Mouse (Mus musculus) liver, postnatal 0 days (tissue): ENCODE data around the gene Mmaa. TPM values are rescaled to one million over a fixed set of nuclear protein-coding genes. Genes with fewer than 3 reads are reported as not detected.

Source experiments
- ATAC-seq: fragments of 200-750 bp; cut with Nextera tagmentation; 2 replicates; pipeline ENCODE4 v1.8.0; 2017; ENCODE audit warnings: mild to moderate bottlenecking, moderate library complexity
- DNase-seq: peaks from one replicate; pipeline ENCODE4 v3.0.0-alpha.2; 2016
- H3K27ac ChIP-seq: fragments of 300-500 bp; sonication (generic); 2 replicates; pipeline ENCODE4 v1.5.1; 2014; ENCODE audit warnings: antibody characterized with exemption, moderate library complexity, mild to moderate bottlenecking, low read depth
- H3K27me3 ChIP-seq: fragments of 300-500 bp; sonication (generic); 2 replicates; pipeline ENCODE4 v1.6.1; 2014; ENCODE audit warnings: low read length, control low read depth, mixed read lengths; ENCODE audit not compliant: insufficient read depth
- H3K36me3 ChIP-seq: fragments of 300-500 bp; sonication (generic); replicated peaks from 2 replicates; pipeline ENCODE4 v1.6.1; 2014; ENCODE audit warnings: mild to moderate bottlenecking, control low read depth, low read length, moderate library complexity, mixed read lengths; ENCODE audit not compliant: insufficient read depth
- H3K4me1 ChIP-seq: fragments of 300-500 bp; sonication (generic); 2 replicates; pipeline ENCODE4 v1.6.1; 2014; ENCODE audit warnings: antibody characterized with exemption, mild to moderate bottlenecking, control low read depth; ENCODE audit not compliant: insufficient read depth
- H3K4me2 ChIP-seq: fragments of 300-500 bp; sonication (generic); 2 replicates; pipeline ENCODE4 v1.6.1; 2014; ENCODE audit warnings: low read depth, mild to moderate bottlenecking, low read length, moderate library complexity, mixed read lengths
- H3K4me3 ChIP-seq: fragments of 300-500 bp; sonication (generic); 2 replicates; pipeline ENCODE4 v1.5.1; 2014; ENCODE audit warnings: low read depth, low read length
- H3K9ac ChIP-seq: fragments of 300-500 bp; sonication (generic); replicated peaks from 2 replicates; pipeline ENCODE4 v1.6.1; 2014; ENCODE audit warnings: mild to moderate bottlenecking, moderate library complexity
- H3K9me3 ChIP-seq: fragments of 300-500 bp; sonication (generic); 2 replicates; pipeline ENCODE4 v1.6.1; 2016; ENCODE audit warnings: mild to moderate bottlenecking, control low read depth, low read length, mixed read lengths
- CTCF ChIP-seq: sonication (generic); IDR thresholded peaks from 2 replicates; pipeline ENCODE4 v1.5.1; 2016; ENCODE audit warnings: antibody characterized with exemption, low read depth
- EP300 ChIP-seq: IDR thresholded peaks from 2 replicates; pipeline ENCODE4 v1.6.1; 2016; ENCODE audit warnings: antibody characterized with exemption, low read depth, mild to moderate bottlenecking
- WGBS: fragments of 180-500 bp; shearing (Covaris S2); extraction: QIAGEN DNeasy Blood & Tissue Kit; methylation state at CpG from one replicate; pipeline ENCODE4 v1.1.7; 2014; ENCODE audit not compliant: insufficient replicate concordance; 5-methylcytosine and 5-hydroxymethylcytosine counted together
- polyA plus RNA-seq: library from polyadenylated mRNA; unstranded; fragments of >200 nt; fragmentation: Nextera tagmentation; extraction: Ambion mirVana; gene quantifications from 2 replicates; pipeline ENCODE4 v1.2.1, GENCODE M21; 2015

Gene Mmaa
- polyA plus RNA-seq, 1 experiment from 2014 or later: 6.3 TPM

DNA sequence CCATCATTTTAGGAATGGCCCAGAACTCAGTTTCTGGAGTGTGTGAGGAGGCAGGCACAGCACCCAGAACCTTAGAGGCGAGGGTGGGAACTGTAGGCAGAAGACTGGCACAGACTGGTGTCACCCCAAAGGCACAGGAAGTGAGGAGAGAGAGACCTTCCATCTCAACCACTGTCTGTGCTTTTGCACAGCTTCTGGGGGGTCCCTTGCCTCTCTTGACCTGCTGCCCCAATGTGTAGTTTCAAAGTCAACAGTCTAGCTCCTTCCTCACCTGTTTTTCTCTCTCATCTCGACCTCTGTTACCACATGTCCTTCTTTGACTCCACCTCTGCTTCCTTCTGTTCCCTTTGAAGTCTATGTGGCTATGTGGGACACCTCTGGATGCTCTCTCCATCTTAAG, 16.1 kb upstream of the Mmaa start:
- Histone ChIP-seq H3K4me1 (no peaks in the 10 kb centered on the region), H3K4me2 (no peak overlapping the region), H3K9ac (no peak overlapping the region), H3K36me3 (no peaks in the 10 kb centered on the region), H3K4me3 (no peak overlapping the region), H3K27ac (no peak overlapping the region), H3K27me3 (no peaks in the 10 kb centered on the region), H3K9me3 (no peaks in the 10 kb centered on the region)
- 58% methylated on average over 2 of the region's 2 CpGs for WGBS
- TF ChIP-seq EP300: no peak
- no peak for TF ChIP-seq CTCF
- no peak for DNase-seq
- ATAC-seq: no peak

DNA sequence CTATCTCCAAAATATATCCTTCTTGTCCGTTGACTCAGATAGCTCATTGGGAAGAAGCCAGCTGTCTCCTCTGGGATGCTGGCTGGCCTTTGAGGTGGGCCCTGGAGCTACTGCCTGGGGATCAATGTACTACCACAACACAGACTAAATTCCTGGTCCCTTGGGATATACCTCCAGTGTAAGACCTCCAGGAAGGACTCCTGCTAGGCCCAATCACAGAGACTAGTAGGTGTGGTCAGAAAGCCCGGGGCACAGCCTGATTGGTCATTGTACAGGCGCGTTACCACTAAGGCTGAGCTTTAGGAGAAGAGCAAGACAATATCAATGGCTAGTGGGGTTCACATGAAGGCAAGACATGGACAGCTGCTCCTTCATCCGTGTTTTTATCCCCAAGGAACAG, 11.2 kb upstream of the Mmaa start:
- Histone ChIP-seq H3K9ac (no peak overlapping the region), H3K9me3 (no peaks in the 10 kb centered on the region), H3K27me3 (no peaks in the 10 kb centered on the region), H3K4me3 (no peak overlapping the region), H3K4me2 (no peak overlapping the region), H3K27ac (no peak overlapping the region), H3K36me3 (no peaks in the 10 kb centered on the region), H3K4me1 (no peaks in the 10 kb centered on the region)
- no peak for ATAC-seq
- TF ChIP-seq CTCF (no peak), EP300 (no peak)
- WGBS: 71% methylated on average over 5 of the region's 5 CpGs
- no peak for DNase-seq

DNA sequence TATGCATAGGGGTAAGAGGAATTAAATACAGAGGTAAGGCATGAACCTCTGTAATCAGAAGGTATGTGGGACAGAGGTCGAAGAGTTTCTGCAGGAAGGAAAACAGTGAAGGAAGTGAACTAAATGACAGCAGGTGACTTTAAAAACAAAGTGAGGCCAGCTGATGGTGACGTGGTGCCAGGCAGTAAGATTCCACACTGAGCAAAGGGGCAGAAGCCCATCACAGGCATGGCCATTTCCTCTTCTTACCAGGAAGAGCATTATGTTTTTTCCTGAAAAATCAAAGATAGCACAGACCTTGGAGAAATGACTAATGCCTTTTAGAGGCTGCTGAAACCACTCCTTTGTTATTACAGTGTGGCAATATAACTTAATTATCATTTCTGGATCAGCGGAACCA, 6.8 kb upstream of the Mmaa start:
- no peak overlapping the region for H3K4me3 ChIP-seq
- no peaks in the 10 kb centered on the region for H3K27me3 ChIP-seq
- H3K9me3 ChIP-seq: no peaks in the 10 kb centered on the region
- no peaks in the 10 kb centered on the region for H3K4me1 ChIP-seq
- 66% methylated on average over 3 of the region's 3 CpGs for WGBS
- no peak overlapping the region for H3K4me2 ChIP-seq
- no peak overlapping the region for H3K27ac ChIP-seq
- ATAC-seq (no peak; the same call in 1 of the 2 replicates), DNase-seq (no peak)
- no peaks in the 10 kb centered on the region for H3K36me3 ChIP-seq
- no peak overlapping the region for H3K9ac ChIP-seq
- TF ChIP-seq EP300 (no peak), CTCF (no peak)

DNA sequence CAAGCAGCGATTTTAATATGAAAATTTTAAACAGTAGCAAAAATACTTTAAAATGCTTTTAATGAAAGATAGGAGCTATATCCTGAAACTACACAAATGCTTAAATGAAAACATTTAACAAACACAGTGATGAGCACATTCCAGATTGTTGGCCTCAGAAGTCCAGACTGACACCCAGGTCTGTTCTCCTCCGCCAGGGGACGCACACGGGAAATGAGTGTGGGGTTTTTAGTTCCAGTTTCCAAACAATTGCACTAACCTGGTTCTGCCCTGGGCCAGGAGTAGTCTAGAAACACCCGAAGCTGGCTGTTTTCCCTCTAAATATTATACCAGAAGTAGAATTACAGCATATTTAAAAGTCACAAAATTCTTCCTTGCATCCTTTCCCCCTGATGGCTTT, 5.0 kb upstream of the Mmaa start:
- H3K4me2 ChIP-seq: no peak overlapping the region
- ATAC-seq: no peak
- no peak for DNase-seq
- no peak overlapping the region for H3K9ac ChIP-seq
- H3K4me1 ChIP-seq: peaks cover 6% of the 10 kb centered on the region; the same call in 1 of the 2 replicates
- no peaks in the 10 kb centered on the region for H3K9me3 ChIP-seq
- TF ChIP-seq CTCF: peak; percentile 25; the same call in 1 of the 2 replicates
- no peak for TF ChIP-seq EP300
- no peak overlapping the region for H3K27ac ChIP-seq
- no peaks in the 10 kb centered on the region for H3K36me3 ChIP-seq
- H3K27me3 ChIP-seq: no peaks in the 10 kb centered on the region
- WGBS: 64% methylated on average over 5 of the region's 5 CpGs
- no peak overlapping the region for H3K4me3 ChIP-seq

DNA sequence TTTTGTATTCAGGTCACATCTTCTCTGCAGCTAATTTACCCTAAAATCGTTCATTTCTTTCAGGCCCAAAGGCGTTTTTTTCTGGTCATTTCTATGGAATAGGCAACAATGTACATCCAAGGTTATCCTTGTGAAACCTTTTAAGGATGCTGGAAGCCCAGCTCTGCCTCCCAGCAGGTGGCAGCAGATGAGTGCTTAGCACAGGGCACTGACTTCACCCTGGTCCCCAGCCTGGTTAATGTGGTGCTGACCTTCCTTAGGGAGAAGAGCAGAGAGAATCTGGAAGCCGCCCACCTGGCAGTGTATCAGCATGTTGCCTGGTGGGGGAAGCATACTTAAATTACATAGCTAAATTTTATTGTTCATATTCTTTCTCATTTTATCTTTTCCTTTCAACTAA, 3.0 kb upstream of the Mmaa start:
- Histone ChIP-seq H3K27ac (no peak overlapping the region), H3K4me2 (no peak overlapping the region), H3K4me3 (no peak overlapping the region), H3K9me3 (no peaks in the 10 kb centered on the region), H3K36me3 (no peaks in the 10 kb centered on the region), H3K4me1 (peaks cover 17% of the 10 kb centered on the region; the same call in 1 of the 2 replicates), H3K9ac (no peak overlapping the region), H3K27me3 (no peaks in the 10 kb centered on the region)
- TF ChIP-seq CTCF (peak; percentile 84), EP300 (no peak)
- DNase-seq (peak; percentile 70), ATAC-seq (no peak)
- WGBS: 57% methylated on average over 3 of the region's 3 CpGs

DNA sequence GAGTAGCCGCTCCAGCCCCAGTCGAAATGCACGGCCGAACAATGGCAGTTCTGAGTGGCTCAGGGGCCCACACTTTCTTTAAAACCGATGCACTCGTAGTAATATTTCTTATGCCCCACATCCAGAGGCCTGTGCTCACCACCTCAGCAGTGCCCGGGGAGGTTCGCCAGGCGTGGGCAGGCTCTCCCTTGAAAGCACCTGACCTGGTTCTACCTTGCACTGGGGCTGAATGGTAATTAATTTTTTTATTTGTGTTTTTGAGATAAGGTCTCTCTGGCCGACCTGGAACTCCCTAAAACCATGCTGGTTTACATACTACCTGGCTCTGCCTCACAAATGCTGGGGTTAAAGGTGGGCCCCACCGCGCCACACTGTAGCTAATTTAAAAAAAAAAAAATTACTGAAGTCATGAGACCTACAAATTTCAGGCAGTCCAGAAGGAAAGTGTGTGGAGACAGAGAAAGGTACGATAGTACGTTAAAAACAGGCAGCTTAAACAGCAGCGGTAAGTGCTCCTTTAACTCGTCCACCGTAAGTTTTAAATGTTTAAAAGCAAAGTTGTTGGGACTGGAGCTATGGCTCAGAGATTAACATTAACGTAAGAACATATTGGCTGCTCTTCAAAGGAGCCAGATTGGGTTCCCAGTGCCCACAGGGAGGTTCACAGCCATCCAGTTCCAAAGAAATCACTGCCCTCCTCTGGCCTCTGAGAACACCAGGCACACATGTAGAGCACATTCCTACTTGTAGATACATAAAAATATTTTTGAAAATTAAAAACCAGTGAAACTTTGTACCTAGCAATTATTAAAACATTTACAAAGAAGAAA, 754 bp upstream of the Mmaa start:
- WGBS: 12% methylated on average over 18 of the region's 18 CpGs
- no peak for DNase-seq
- peak overlapping the region; percentile 80 for H3K9ac ChIP-seq

More for the DNA sequence above, 754 bp upstream of the Mmaa start:
- Histone ChIP-seq H3K4me1 (peaks cover 17% of the 10 kb centered on the region; the same call in 1 of the 2 replicates), H3K27ac (peak overlapping the region; percentile 79), H3K9me3 (no peaks in the 10 kb centered on the region), H3K27me3 (no peaks in the 10 kb centered on the region), H3K4me3 (peak overlapping the region; percentile 61), H3K36me3 (no peaks in the 10 kb centered on the region), H3K4me2 (peak overlapping the region; percentile 87)
- ATAC-seq: no peak
- TF ChIP-seq CTCF: peak; percentile 5; the same call in 1 of the 2 replicates
- no peak for TF ChIP-seq EP300
